In genomic region chr14:22402411-22402810, GRCm38 (mm10) we compare ENCODE assay signal across 23 mouse cellular contexts.
"Had no signal": no experiment of that assay in that cellular context is flagged by ENCODE, and none has a peak within 500 bp of the region (broad histone marks: within the 10 kb centered on the region; RNA-seq: fewer than 3 reads in every experiment).

No protein-coding gene starts in this region.

- H3K4me1 ChIP-seq: stomach, embryonic 15.5 days had no signal

- H3K27ac ChIP-seq: kidney, postnatal 0 days; layer of hippocampus, adult 2 months; limb, embryonic 15.5 days; liver, embryonic 14.5 days; macrophage; midbrain, embryonic 15.5 days; neural tube, embryonic 15.5 days; stomach, embryonic 15.5 days had no signal

- H3K36me3 ChIP-seq: limb, embryonic 12.5 days; limb, embryonic 15.5 days; midbrain, embryonic 15.5 days; neural tube, embryonic 15.5 days; stomach, embryonic 15.5 days had no signal

- H3K4me2 ChIP-seq: limb, embryonic 12.5 days; limb, embryonic 15.5 days; liver, embryonic 11.5 days; lung, embryonic 14.5 days; midbrain, embryonic 15.5 days; neural tube, embryonic 15.5 days; stomach, embryonic 15.5 days had no signal

- H3K9ac ChIP-seq: limb, embryonic 12.5 days; limb, embryonic 15.5 days; liver, embryonic 14.5 days; liver, postnatal 0 days; lung, embryonic 14.5 days; midbrain, embryonic 15.5 days; neural tube, embryonic 15.5 days; stomach, embryonic 15.5 days had no signal

- H3K27me3 ChIP-seq: limb, embryonic 15.5 days; midbrain, embryonic 15.5 days; neural tube, embryonic 15.5 days; stomach, embryonic 15.5 days had no signal

- H3K9me3 ChIP-seq: limb, embryonic 12.5 days; limb, embryonic 15.5 days; midbrain, embryonic 15.5 days; neural tube, embryonic 15.5 days; stomach, embryonic 15.5 days had no signal

- DNase-seq: kidney, adult 18-20 months; kidney, adult 9 months; kidney, postnatal 25 days; layer of hippocampus, adult 9-11 months; liver, postnatal 0 days; lung, embryonic 14.5 days; right cerebral cortex, adult 18-20 months; right cerebral cortex, postnatal 14 days; right cerebral cortex, postnatal 4 days; thymus, postnatal 25 days had no signal

- ATAC-seq: intestine, embryonic 16.5 days; liver, postnatal 0 days; lung, postnatal 0 days; midbrain, embryonic 15.5 days had no signal

- H3K4me3 ChIP-seq: layer of hippocampus, adult 2 months; limb, embryonic 12.5 days; limb, embryonic 15.5 days; midbrain, embryonic 15.5 days; myocyte; neural tube, embryonic 15.5 days; stomach, embryonic 15.5 days had no signal
